Mouse (Mus musculus): ENCODE measurements around the gene Abcg5. TPM values are rescaled to one million over a fixed set of nuclear protein-coding genes. Genes with fewer than 3 reads are reported as not detected.

Gene Abcg5
- total and polyA plus RNA-seq, 3 experiments, result not detected

GRCm38 (mm10) chr17:84672376-84673369, 10.1 kb downstream of the Abcg5 start:
- H3K27me3 ChIP-seq (replicated peaks), result peaks cover under 1% of the 10 kb centered on the region
- in situ Hi-C loops (cut with MboI; ENCODE audit: low pct_ligation_motif_present, low pct_unique_long_range_greater_than_20kb, low sequenced_read_pairs) (no loop called here), dilution Hi-C loops (cut with MboI; ENCODE audit: extremely low pct_ligation_motif_present, extremely low pct_unique_long_range_greater_than_20kb, low sequenced_read_pairs) (no loop called here)
- no peaks in the 10 kb centered on the region for H3K79me2 ChIP-seq (replicated peaks; ENCODE audit: control insufficient read depth, extremely low read depth, insufficient read depth, poor library complexity, severe bottlenecking)
- peaks cover 3 to 16% of the 10 kb centered on the region in 2 experiments; a peak in 2 of 4 replicates for H3K4me1 ChIP-seq (ENCODE audit: control insufficient read depth in 1 of 2, insufficient read depth in 2 of 2)
- no peaks in the 10 kb centered on the region for H3K9me3 ChIP-seq (replicated peaks; ENCODE audit: low read length)
- no peak overlapping the region for H3K4me3 ChIP-seq (replicated peaks in 1 of 3; ENCODE audit: low read depth in 2 of 3, low read length in 2 of 3, poor library complexity in 1 of 3)
- no peak overlapping the region for H3K9ac ChIP-seq (ENCODE audit: insufficient read depth, low read depth)
- 0 out of 2 replicates have a peak overlapping the region, but pooled peaks have one; percentile 6 for H3K4me2 ChIP-seq (ENCODE audit: insufficient read depth, low read depth, poor library complexity, severe bottlenecking)
- no peak for TF ChIP-seq HCFC1 (IDR thresholded peaks at IDR 0.05; ENCODE audit: low read depth, low read length)
- H3K27ac ChIP-seq (ENCODE audit: insufficient read depth, low read depth), result no peak overlapping the region
- no peak for DNase-seq (ENCODE audit: extremely low read depth)
- H3K36me3 ChIP-seq (replicated peaks in 1 of 2; ENCODE audit: control insufficient read depth in 1 of 2, insufficient read depth in 1 of 2, low read length in 1 of 2), result no peaks in the 10 kb centered on the region

DNA sequence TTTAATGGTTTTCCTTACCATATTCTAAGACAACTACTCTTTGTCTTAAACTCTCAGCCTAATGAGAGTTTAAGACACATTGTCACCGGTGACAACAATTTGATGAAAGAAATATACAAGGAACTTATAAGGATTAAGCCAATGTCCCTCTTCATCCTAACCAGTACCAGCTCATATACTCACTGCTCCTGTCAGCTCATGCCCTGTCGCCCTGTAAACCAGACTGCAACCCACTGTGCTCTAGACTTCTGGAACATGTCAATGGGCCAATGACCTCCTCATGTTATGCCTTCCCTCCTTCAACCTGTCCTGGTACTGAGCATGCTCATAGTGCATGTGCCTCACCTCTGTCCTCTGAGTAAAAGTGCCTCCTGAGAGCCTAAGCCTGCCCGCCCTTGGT, 15.0 kb downstream of the Abcg5 start:
- Histone ChIP-seq H3K79me2 (replicated peaks; ENCODE audit: control insufficient read depth, extremely low read depth, insufficient read depth, poor library complexity, severe bottlenecking) (no peaks in the 10 kb centered on the region), H3K36me3 (replicated peaks in 1 of 2; ENCODE audit: control insufficient read depth in 1 of 2, insufficient read depth in 1 of 2, low read length in 1 of 2) (no peaks in the 10 kb centered on the region), H3K27me3 (replicated peaks) (no peaks in the 10 kb centered on the region), H3K4me2 (ENCODE audit: insufficient read depth, low read depth, poor library complexity, severe bottlenecking) (no peak overlapping the region), H3K4me3 (replicated peaks in 1 of 3; ENCODE audit: low read depth in 2 of 3, low read length in 2 of 3, poor library complexity in 1 of 3) (no peak overlapping the region), H3K9me3 (replicated peaks; ENCODE audit: low read length) (no peaks in the 10 kb centered on the region), H3K4me1 (ENCODE audit: control insufficient read depth in 1 of 2, insufficient read depth in 2 of 2) (peaks cover 0 to 4% of the 10 kb centered on the region in 2 experiments; a peak in 1 of 4 replicates), H3K27ac (ENCODE audit: insufficient read depth, low read depth) (no peak overlapping the region), H3K9ac (ENCODE audit: insufficient read depth, low read depth) (no peak overlapping the region)
- in situ Hi-C loops (cut with MboI; ENCODE audit: low pct_ligation_motif_present, low pct_unique_long_range_greater_than_20kb, low sequenced_read_pairs), result no loop called here
- DNase-seq (ENCODE audit: extremely low read depth), result no peak
- dilution Hi-C loops (cut with MboI; ENCODE audit: extremely low pct_ligation_motif_present, extremely low pct_unique_long_range_greater_than_20kb, low sequenced_read_pairs), result no loop called here
- TF ChIP-seq NELFE (IDR thresholded peaks at IDR 0.05; ENCODE audit: low read depth, low read length) (no peak), ZC3H11A (IDR thresholded peaks at IDR 0.05; ENCODE audit: low read depth, low read length) (no peak), MAFK (IDR thresholded peaks at IDR 0.05; ENCODE audit: insufficient replicate concordance, low read length) (no peak), MAZ (IDR thresholded peaks at IDR 0.05; ENCODE audit: low read depth, low read length) (no peak)

- no peaks in the 10 kb centered on the region for H3K79me2 ChIP-seq (replicated peaks; ENCODE audit: control insufficient read depth, extremely low read depth, insufficient read depth, poor library complexity, severe bottlenecking)
- TF ChIP-seq EP300 (IDR thresholded peaks at IDR 0.05; ENCODE audit: low read length), result no peak
- TF ChIP-seq MXI1 (IDR thresholded peaks at IDR 0.05; ENCODE audit: low read depth, low read length), result no peak
- TF ChIP-seq SMC3 (IDR thresholded peaks at IDR 0.05; ENCODE audit: low read depth, low read length), result no peak
- TF ChIP-seq MYC (IDR thresholded peaks at IDR 0.05; ENCODE audit: low read depth, low read length), result no peak
- no peak for TF ChIP-seq SIN3A (IDR thresholded peaks at IDR 0.05; ENCODE audit: low read length)
- no peak for TF ChIP-seq JUN (IDR thresholded peaks at IDR 0.05; ENCODE audit: insufficient read depth, low read depth, low read length)
- TF ChIP-seq POLR2A (IDR thresholded peaks at IDR 0.05; ENCODE audit: low read depth, low read length), result no peak
- TF ChIP-seq MAX (IDR thresholded peaks at IDR 0.05; ENCODE audit: low read length), result no peak
- no peak for TF ChIP-seq NRF1 (IDR thresholded peaks at IDR 0.05; ENCODE audit: low read depth, low read length)
- no peak for TF ChIP-seq MAZ (IDR thresholded peaks at IDR 0.05; ENCODE audit: low read depth, low read length)
- TF ChIP-seq PAX5 (IDR thresholded peaks at IDR 0.05; ENCODE audit: low read length), result no peak
- no peak overlapping the region for H3K27ac ChIP-seq (ENCODE audit: insufficient read depth, low read depth)
- no peaks in the 10 kb centered on the region for H3K9me3 ChIP-seq (replicated peaks; ENCODE audit: low read length)
- H3K4me2 ChIP-seq (ENCODE audit: insufficient read depth, low read depth, poor library complexity, severe bottlenecking), result no peak overlapping the region
- dilution Hi-C loops (cut with MboI; ENCODE audit: extremely low pct_ligation_motif_present, extremely low pct_unique_long_range_greater_than_20kb, low sequenced_read_pairs) (no loop called here), in situ Hi-C loops (cut with MboI; ENCODE audit: low pct_ligation_motif_present, low pct_unique_long_range_greater_than_20kb, low sequenced_read_pairs) (no loop called here)
- no peaks in the 10 kb centered on the region for H3K27me3 ChIP-seq (replicated peaks)
- peaks cover 3 to 4% of the 10 kb centered on the region in 2 experiments; a peak in 1 of 4 replicates for H3K4me1 ChIP-seq (ENCODE audit: control insufficient read depth in 1 of 2, insufficient read depth in 2 of 2)
- DNase-seq (ENCODE audit: extremely low read depth), result no peak
- H3K4me3 ChIP-seq (replicated peaks in 1 of 3; ENCODE audit: low read depth in 2 of 3, low read length in 2 of 3, poor library complexity in 1 of 3), result no peak overlapping the region
- H3K9ac ChIP-seq (ENCODE audit: insufficient read depth, low read depth), result no peak overlapping the region
- no peaks in the 10 kb centered on the region for H3K36me3 ChIP-seq (replicated peaks in 1 of 2; ENCODE audit: control insufficient read depth in 1 of 2, insufficient read depth in 1 of 2, low read length in 1 of 2)
Observed at GRCm38 (mm10) chr17:84665691-84666090, 17.1 kb downstream of the Abcg5 start.
